Mouse (Mus musculus) ES-E14 (cell line): ENCODE results near the gene Cdk17. TPM values are rescaled to one million over a fixed set of nuclear protein-coding genes. Genes with fewer than 3 reads are reported as not detected.
"Not testable (repeated sequence)": the region's sequence is repeated elsewhere in the genome, so short reads cannot be mapped to it uniquely, and the experiment has no call there.

Source experiments
- DNase-seq: peaks from one replicate; pipeline ENCODE4 v3.0.0-alpha.2; 2013; ENCODE audit warnings: low read depth, low spot score
- H3K27ac ChIP-seq: 2 replicates; pipeline ENCODE4 v1.5.1; 2012; ENCODE audit warnings: low read depth, mild to moderate bottlenecking, low read length, moderate library complexity, mixed read lengths; ENCODE audit not compliant: poor library complexity, insufficient read depth, severe bottlenecking
- H3K36me3 ChIP-seq: 2 replicates; pipeline ENCODE4 v1.6.1; 2012; ENCODE audit warnings: mild to moderate bottlenecking, low read length, moderate library complexity, mixed read lengths; ENCODE audit not compliant: control insufficient read depth, poor library complexity, insufficient read depth, severe bottlenecking
- H3K4me1 ChIP-seq, 2 experiments: fragments of 150-350 bp in 1 of 2; sonication (generic) in 1 of 2; 2 replicates each; pipeline ENCODE4 v1.6.1; 2012; ENCODE audit warnings: low read length in 2 of 2, mild to moderate bottlenecking in 1 of 2, mixed read lengths in 1 of 2; ENCODE audit not compliant: control insufficient read depth in 2 of 2, insufficient read depth in 2 of 2, poor library complexity in 1 of 2
- H3K4me3 ChIP-seq, 2 experiments: fragments of 150-350 bp in 1 of 2; sonication (generic) in 1 of 2; 2 replicates each; pipeline ENCODE4 v1.5.1; 2012; ENCODE audit warnings: low read length in 2 of 2, low read depth in 1 of 2, mild to moderate bottlenecking in 1 of 2, mixed read lengths in 1 of 2; ENCODE audit not compliant: insufficient read depth in 1 of 2, poor library complexity in 1 of 2, severe bottlenecking in 1 of 2
- H3K9ac ChIP-seq: 2 replicates; pipeline ENCODE4 v1.6.1; 2012; ENCODE audit warnings: low read depth, mild to moderate bottlenecking, low read length, mixed read lengths; ENCODE audit not compliant: poor library complexity, insufficient read depth, severe bottlenecking
- H3K9me3 ChIP-seq: fragments of 150-350 bp; sonication (generic); 2 replicates; pipeline ENCODE4 v1.6.1; 2012; ENCODE audit warnings: low read depth, mild to moderate bottlenecking, low read length; ENCODE audit not compliant: control insufficient read depth, insufficient read depth
- CHD2 ChIP-seq: IDR thresholded peaks from 2 replicates; pipeline ENCODE4 v1.6.1; 2014; ENCODE audit warnings: mild to moderate bottlenecking, low read depth, low read length, inconsistent platforms
- HCFC1 ChIP-seq: IDR thresholded peaks from 2 replicates; pipeline ENCODE4 v1.6.1; 2012; ENCODE audit warnings: low read length, inconsistent platforms, borderline replicate concordance; ENCODE audit not compliant: insufficient read depth
- MAFK ChIP-seq: IDR thresholded peaks from 2 replicates; pipeline ENCODE4 v1.6.1; 2014; ENCODE audit warnings: mild to moderate bottlenecking, low read depth, low read length, inconsistent platforms; ENCODE audit not compliant: insufficient read depth
- ZC3H11A ChIP-seq: IDR thresholded peaks from 2 replicates; pipeline ENCODE4 v1.6.1; 2012; ENCODE audit warnings: low read depth, mild to moderate bottlenecking, inconsistent platforms, low read length, borderline replicate concordance
- ZNF384 ChIP-seq: IDR thresholded peaks from 2 replicates; pipeline ENCODE4 v1.6.1; 2012; ENCODE audit warnings: low read depth, low read length, inconsistent platforms
- in situ Hi-C, 2 experiments: fragments of 600-800 bp; cut with MboI; formaldehyde crosslinking; loops; one replicate each; pipeline ENCODE4 v1.15.1; 2025; ENCODE audit warnings: low sequenced_read_pairs in 2 of 2, inconsistent platforms in 1 of 2; ENCODE audit not compliant: unreplicated experiment in 2 of 2
- total RNA-seq: library from RNA; depleted of rRNA; stranded (reverse); fragments of 300-350 nt; gene quantifications from 2 replicates; pipeline ENCODE4 v1.2.3, GENCODE M21; 2012

Gene Cdk17
- total RNA-seq, 1 experiment = 28.0 TPM

DNA sequence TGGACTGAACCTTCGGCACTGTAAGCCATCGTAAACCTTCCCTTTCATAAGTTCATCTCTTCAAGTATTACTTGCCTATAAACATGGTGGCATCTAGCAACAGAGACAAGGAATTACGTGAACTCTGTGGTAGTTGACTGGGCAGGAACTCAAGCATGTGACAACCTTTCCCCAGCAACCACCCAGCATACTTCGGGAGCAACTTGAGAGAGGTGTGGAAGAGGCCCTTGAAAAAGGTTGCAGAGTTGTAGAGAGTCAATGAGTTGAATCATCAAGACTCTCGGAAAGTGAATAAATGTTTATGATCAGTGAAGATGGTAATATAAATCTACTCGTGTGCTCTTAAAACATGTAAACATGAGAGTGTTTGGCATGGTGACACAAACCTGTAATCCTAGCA lies 13.0 kb upstream of the Cdk17 start:
- in situ Hi-C loops = no loop called here
- no peak overlapping the region for H3K9ac ChIP-seq
- H3K4me1 ChIP-seq = no peaks in the 10 kb centered on the region
- no peak for TF ChIP-seq MAFK
- TF ChIP-seq HCFC1 = no peak
- TF ChIP-seq ZNF384 = no peak
- no peak for TF ChIP-seq CHD2
- no peak for TF ChIP-seq ZC3H11A
- H3K4me3 ChIP-seq = no peak overlapping the region
- no peaks in the 10 kb centered on the region for H3K9me3 ChIP-seq
- no peaks in the 10 kb centered on the region for H3K36me3 ChIP-seq
- H3K27ac ChIP-seq = no peak overlapping the region
- no peak for DNase-seq

DNA sequence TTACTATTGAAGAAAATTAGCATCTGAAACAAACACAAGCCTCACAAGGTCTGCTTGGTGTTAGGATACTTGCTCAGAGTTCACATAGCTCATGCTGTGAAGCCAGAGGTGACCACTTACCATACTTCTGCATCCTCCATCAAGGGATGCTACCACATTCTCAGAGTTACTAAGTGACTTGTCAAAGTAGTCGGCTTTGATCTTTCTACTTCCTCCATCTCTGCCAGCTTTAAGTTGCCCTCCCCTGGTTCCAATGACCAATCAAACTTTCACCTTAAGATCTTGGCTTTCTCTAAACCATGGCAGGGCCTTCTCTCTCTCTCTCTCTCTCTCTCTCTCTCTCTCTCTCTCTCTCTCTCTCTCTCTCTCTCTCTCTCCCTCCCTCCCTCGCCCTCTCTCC lies 11.1 kb upstream of the Cdk17 start:
- H3K4me3 ChIP-seq = no peak overlapping the region
- DNase-seq = no peak
- no peaks in the 10 kb centered on the region for H3K9me3 ChIP-seq
- in situ Hi-C loops = no loop called here
- no peak overlapping the region for H3K9ac ChIP-seq
- no peak overlapping the region for H3K27ac ChIP-seq
- TF ChIP-seq HCFC1 (no peak), ZNF384 (no peak), MAFK (no peak), ZC3H11A (no peak), CHD2 (no peak)
- H3K4me1 ChIP-seq = no peaks in the 10 kb centered on the region
- H3K36me3 ChIP-seq = no peaks in the 10 kb centered on the region

DNA sequence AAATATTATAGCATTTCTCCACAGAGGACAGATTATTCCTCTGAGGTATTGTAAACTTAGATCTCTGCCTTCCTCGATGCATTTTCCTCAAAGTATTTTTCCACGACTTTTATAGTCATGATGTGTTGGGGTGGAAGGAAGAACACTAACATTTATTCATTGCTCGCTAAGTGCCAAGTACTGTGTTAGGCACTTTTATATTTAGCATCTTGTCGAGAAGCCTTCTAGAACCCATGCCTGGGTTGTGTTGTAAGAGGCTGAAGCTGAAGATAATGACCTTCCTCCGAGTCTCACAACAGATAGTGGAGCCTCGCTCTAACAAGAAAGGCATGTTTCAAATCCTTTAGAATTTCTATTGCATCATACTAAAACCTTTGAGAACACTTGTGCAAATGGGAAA lies 8.9 kb upstream of the Cdk17 start:
- no peaks in the 10 kb centered on the region for H3K9me3 ChIP-seq
- no peak overlapping the region for H3K4me3 ChIP-seq
- H3K4me1 ChIP-seq = no peaks in the 10 kb centered on the region
- H3K27ac ChIP-seq = no peak overlapping the region
- H3K9ac ChIP-seq = no peak overlapping the region
- no peaks in the 10 kb centered on the region for H3K36me3 ChIP-seq
- in situ Hi-C loops = no loop called here
- no peak for DNase-seq
- TF ChIP-seq MAFK (no peak), HCFC1 (no peak), ZC3H11A (no peak), ZNF384 (no peak), CHD2 (no peak)

DNA sequence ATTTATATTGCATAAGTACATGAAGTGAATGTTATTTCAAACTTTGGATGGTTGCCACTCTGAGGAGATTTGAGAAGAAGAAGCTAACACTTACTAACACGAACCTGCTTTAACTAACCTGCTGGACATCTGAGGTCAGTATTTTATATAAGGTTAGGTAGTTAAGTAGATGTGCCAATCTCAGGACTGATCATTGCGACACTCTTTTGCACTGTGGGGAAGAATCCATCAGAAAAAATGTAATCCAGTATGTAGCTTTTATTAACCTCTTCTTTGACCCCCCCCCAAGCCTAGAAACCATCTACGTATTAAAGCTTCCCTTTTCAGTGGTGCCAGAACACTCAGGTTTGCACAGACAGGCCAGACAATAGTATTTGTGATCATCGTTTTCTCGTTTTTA lies 8.0 kb upstream of the Cdk17 start:
- Histone ChIP-seq H3K9me3 (no peaks in the 10 kb centered on the region), H3K4me1 (no peaks in the 10 kb centered on the region), H3K36me3 (no peaks in the 10 kb centered on the region), H3K4me3 (no peak overlapping the region), H3K27ac (no peak overlapping the region), H3K9ac (no peak overlapping the region)
- DNase-seq = no peak
- TF ChIP-seq MAFK (no peak), HCFC1 (no peak), ZNF384 (no peak), ZC3H11A (no peak), CHD2 (no peak)
- in situ Hi-C loops = no loop called here

DNA sequence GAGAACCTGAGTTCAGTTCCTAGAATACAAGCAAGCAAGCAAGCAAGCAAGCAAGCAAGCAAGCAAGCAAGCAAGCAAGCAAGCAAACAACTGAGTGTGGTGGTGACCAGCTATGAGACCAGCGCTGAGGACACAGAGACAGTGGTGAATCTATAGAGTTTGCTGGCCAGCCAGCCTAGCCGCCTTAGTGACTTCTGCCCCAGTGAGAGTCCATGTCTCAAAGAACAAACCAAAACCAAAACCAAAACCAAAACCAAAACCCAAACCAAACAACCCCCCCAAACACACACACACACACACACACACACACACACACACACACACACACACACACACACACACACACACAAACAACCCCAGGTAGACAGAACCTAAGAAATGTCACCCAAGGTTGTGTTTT lies 7.3 kb upstream of the Cdk17 start:
- in situ Hi-C loops, H3K36me3 ChIP-seq, H3K27ac ChIP-seq, H3K4me3 ChIP-seq, H3K9ac ChIP-seq, H3K9me3 ChIP-seq, DNase-seq, H3K4me1 ChIP-seq: not testable (repeated sequence)
